Mouse (Mus musculus): ENCODE data around the gene R3hdm2. TPM values are rescaled to one million over a fixed set of nuclear protein-coding genes. Genes with fewer than 3 reads are reported as not detected.

Gene R3hdm2
- total RNA-seq, 2 experiments from 2014 or later, result 34.4 to 52.5 TPM

GRCm38 (mm10) chr10:127512813-127513212, 132.7 kb downstream of the R3hdm2 start:
- peak; percentile 83 for ATAC-seq (replicated peaks; ENCODE audit: low FRiP score, poor library complexity, severe bottlenecking)

GRCm38 (mm10) chr10:127513501-127514091, 133.5 kb downstream of the R3hdm2 start:
- ATAC-seq (replicated peaks; ENCODE audit: low FRiP score, poor library complexity, severe bottlenecking), result no peak

DNA sequence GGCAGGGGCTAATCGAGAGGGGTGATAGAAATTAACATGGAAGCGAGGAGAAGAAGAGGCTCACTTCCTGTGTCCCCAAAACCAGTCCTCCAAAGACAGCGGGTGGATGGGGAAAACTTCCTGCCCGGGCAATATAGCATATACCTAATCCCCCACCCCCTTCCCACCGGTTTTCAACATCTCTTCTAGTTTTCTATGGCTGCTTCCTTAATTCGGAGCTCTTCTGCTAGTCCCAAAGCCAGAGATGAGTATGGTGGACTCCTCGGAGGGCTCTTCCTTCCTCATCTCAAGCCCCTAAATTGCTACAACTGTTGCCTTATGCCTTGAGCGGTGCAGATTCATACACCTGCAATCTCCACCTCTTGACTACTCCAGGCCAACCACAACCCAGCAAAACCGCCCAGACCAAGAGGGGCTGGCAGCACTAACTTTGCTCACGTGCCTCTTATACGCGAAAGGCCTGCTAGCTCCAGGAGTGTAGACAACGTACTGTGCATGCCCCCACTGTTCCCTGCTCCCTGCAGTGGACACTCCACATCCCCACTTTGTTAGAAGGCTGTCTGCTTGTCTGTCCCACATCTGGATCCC, 134.1 kb downstream of the R3hdm2 start:
- no peak for ATAC-seq (replicated peaks; ENCODE audit: low FRiP score, poor library complexity, severe bottlenecking)

GRCm38 (mm10) chr10:127514764-127515163, 134.6 kb downstream of the R3hdm2 start, which contains the start of gene Ndufa4l2:
Gene Ndufa4l2 (plus strand): TSS chr10:127514967.
- ATAC-seq (replicated peaks; ENCODE audit: low FRiP score, poor library complexity, severe bottlenecking), result no peak

- ATAC-seq (replicated peaks; ENCODE audit: low FRiP score, poor library complexity, severe bottlenecking), result no peak
These were observed 135.3 kb downstream of the R3hdm2 start for GRCm38 (mm10) chr10:127515271-127515982.

- ATAC-seq (replicated peaks; ENCODE audit: low FRiP score, poor library complexity, severe bottlenecking), result no peak
These were observed 135.9 kb downstream of the R3hdm2 start for GRCm38 (mm10) chr10:127515983-127516459.

DNA sequence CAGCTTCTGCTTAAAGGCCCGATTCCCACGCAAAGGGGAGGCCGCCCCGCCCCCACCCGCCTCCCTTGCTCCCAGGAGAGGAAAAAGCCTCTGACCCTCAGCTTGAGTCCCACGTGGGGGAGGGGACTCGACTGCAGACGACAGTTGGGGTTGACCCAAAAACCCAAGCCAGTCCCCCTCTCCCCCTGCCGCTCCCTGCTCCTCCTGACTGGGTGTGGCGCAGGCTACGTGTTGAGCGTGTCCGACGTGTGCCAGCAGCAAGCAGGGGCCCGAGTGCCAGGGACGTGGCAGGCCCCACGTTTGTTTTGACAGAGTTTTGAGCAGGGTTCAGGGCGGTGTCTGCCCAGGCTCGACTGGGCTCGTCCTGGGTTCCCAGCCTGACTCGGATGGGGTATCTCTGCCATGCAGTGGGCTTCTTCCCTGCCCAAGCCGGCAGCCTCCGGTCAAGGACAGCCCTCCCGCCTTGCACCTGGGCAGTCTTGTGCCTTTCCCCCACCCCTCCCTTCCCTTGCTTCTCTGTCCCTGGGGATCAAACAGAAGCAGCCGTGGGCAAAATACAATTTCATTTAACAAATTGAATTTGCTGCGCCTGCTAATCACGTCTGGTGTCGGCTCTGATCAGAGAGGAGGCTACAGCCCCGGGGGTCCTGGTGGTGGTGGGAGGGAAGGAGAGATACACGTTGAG, 136.6 kb downstream of the R3hdm2 start:
- ATAC-seq (replicated peaks; ENCODE audit: low FRiP score, poor library complexity, severe bottlenecking), result no peak

DNA sequence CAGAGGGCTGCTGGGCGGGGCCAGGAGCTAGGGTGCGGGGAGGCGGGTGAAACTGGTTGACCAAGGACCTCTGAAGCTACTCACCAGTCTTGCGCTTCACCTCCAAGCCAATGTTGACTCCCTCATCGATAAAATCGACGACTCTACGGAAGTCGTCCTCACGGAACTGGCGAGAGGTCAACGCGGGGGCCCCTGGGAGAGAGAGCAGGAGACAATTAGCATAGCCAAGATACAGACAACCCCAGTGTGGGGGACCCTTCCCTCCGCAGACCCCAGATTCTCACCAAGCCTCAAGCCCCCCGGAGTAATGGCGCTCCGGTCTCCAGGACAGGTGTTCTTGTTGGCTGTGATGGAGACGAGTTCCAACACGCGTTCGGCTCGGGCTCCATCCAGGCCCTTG, 137.8 kb downstream of the R3hdm2 start:
- ATAC-seq (replicated peaks; ENCODE audit: low FRiP score, poor library complexity, severe bottlenecking), result no peak

- ATAC-seq (replicated peaks; ENCODE audit: low FRiP score, poor library complexity, severe bottlenecking), result no peak
These were observed 139.0 kb downstream of the R3hdm2 start for GRCm38 (mm10) chr10:127519041-127519701.

DNA sequence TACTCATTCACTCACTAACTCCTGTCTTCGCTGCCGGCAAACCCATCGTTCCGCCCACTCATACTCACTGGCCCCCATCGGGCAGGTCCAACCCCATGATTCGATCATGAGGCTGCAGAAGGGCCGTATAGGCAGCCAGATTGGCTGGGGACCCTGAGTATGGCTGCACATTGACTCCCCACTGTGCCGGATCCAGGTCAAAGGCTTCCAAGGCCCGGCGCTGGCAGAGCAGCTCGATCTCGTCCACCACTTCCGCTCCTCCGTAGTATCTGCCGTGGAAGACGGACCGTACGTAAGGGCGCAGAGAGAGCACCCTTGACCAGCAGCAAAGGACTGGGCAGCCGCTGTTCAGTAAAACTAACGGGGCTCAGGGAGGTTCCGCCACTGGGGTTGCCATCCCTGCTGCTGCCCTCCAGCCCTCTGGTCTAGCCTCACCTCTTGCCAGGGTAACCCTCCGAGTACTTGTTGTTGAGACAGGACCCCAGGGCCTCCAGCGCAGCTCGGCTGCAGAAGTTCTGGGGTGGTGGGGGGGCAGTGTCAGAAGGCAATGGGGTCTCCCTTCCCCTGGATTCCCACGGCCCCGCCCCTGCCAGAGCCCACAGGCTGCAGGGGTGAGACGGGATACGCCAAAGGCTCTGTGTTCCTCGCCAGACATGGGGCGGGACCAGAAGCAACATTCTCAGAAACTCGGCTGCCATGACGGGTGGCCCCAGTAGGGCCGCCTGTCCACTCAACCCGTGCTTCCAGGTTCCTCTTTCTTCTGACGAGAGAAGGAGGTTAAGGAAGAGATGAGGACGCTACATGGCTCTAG, 140.0 kb downstream of the R3hdm2 start:
- ATAC-seq (replicated peaks; ENCODE audit: low FRiP score, poor library complexity, severe bottlenecking), result no peak

GRCm38 (mm10) chr10:127520714-127521357, 140.7 kb downstream of the R3hdm2 start:
- no peak for ATAC-seq (replicated peaks; ENCODE audit: low FRiP score, poor library complexity, severe bottlenecking)

DNA sequence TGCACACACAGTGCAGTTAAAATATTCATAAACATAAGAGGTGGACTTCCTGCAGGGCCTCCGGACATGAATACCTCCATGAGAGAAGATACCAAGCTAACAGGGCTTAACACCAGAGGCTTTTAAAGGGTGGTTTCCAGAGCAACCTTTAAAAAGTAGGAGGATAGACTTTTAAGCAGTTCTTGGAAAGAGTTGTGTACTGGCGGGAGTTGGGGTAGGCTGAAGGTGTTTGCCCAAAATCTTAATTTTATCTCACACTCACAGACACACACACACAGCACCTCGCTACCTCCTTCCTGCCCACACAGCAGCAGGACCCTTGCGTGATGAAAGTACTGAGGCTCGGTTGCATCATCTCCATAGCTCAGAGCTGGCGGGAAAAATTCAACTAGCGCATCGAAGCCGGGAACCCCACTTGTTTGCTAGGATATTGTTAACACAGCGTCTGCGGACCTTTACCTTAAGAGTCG, 141.5 kb downstream of the R3hdm2 start:
- ATAC-seq (replicated peaks; ENCODE audit: low FRiP score, poor library complexity, severe bottlenecking), result peak; percentile 59

GRCm38 (mm10) chr10:127522088-127522581, 142.0 kb downstream of the R3hdm2 start, which contains the start of gene Shmt2:
Gene Shmt2 (minus strand): TSS chr10:127522444.
- peak; percentile 57 for ATAC-seq (replicated peaks; ENCODE audit: low FRiP score, poor library complexity, severe bottlenecking)

DNA sequence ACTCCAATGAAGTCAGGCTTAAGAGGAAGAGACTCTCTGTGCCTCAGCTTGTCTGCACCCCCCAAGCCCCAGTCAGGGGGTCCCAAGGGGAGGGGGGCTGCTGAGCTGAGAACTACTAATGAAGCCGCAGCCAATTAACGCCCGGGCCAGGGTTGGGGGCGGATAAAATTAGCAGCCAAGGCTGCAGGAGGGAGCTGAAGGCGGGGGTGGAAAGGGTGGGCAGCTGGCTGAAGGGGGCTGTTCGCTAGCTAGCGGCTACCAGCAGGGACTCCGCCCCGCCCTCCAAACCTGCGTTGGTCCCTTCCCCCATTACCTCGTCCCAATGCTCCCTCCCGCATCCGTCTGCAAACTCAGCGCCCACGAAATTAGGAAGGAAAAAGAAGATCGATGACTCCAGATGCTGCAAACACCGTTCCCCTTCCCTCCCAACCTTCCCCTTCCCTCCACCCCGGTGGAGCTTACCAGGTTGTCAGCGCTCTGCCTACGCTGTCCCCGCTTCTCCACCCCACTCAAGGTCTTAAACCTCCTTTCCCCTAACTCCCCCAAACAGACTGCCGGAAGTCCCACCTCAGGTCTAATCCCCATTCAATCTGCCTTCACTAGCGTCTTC, 144.6 kb downstream of the R3hdm2 start:
- no peak for ATAC-seq (replicated peaks; ENCODE audit: low FRiP score, poor library complexity, severe bottlenecking)

DNA sequence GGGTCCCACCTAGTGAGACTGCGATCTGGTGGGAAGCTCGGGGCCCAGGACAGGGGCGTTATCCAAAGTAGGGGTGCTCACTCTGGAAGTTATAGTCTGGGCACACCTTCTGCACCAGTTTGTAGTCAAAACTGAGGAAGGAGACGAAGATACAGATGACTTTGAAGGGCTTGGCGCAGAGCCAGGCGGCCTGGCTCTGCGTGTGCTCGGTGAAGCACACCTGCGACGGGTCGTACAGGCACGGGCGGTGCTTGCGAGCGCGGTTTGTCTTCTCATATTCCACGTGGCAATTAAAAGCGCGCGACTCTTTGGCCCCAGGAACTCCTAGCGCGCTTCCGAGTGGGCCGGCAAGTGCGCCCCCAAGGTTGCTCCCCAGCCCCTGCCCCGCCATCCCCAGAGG, 145.9 kb downstream of the R3hdm2 start:
- no peak for ATAC-seq (replicated peaks; ENCODE audit: low FRiP score, poor library complexity, severe bottlenecking)

DNA sequence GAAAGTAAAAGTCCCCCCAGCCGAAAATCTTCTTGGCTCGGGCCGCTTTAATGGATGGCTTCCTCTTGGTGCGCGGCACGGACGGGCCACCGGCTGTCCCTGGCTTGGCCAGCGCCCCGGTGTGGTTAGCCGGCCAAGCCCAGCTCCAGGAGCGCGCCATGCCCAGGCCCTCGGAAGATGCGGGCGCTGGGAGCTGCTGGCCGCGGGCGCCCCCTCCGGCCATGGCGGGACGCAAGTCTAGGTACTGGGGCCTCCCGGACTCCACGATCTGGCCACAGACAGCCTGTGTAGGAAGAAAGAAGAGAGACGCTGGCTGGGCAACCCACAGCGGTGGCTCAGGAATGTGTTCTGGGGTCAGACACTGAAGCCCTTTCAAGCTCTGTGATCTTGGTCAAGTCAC, 146.6 kb downstream of the R3hdm2 start:
- no peak for ATAC-seq (replicated peaks; ENCODE audit: low FRiP score, poor library complexity, severe bottlenecking)

DNA sequence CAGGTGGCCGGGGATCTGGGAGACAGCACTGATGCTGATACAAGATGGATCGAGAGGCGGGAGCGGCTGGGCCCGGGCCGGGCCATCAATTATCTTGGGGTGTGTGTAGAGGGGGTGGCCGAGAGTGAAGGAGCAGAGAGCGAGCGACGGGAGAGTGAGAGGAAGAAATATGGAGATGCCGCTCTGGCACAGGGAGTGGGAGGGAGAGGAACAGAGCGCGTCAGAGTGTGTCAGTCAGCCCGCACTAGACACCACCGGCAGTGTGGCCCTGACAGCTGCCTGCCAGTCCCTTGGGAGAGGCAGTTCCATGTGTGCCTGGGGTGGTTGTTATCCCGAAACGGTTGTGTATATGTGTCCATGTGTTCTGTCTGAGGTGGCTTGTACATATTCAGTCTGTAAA, 147.4 kb downstream of the R3hdm2 start:
- ATAC-seq (replicated peaks; ENCODE audit: low FRiP score, poor library complexity, severe bottlenecking), result no peak

DNA sequence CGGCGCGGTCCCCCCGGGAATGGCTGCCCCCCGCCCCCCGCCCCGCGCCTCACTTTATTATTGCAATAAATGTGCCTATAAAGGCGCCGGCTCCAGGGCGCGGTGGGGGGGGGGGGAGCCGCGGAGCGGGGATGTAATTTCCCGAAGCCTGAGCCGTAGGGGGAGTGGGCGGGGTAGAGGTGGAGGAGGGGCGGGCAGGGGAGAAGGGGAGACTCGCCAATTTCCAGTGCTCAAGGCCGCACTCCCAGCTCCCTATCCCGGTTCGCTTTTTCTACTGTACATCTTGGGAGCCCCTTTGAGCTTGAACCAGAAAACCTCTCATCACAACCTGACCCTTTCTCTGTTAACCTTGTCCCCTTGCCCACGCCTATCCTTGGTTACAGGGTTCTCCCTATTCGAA, 150.8 kb downstream of the R3hdm2 start:
- no peak for ATAC-seq (replicated peaks; ENCODE audit: low FRiP score, poor library complexity, severe bottlenecking)
